ENCODE assay signal across 18 mouse cellular contexts in the genomic region with DNA sequence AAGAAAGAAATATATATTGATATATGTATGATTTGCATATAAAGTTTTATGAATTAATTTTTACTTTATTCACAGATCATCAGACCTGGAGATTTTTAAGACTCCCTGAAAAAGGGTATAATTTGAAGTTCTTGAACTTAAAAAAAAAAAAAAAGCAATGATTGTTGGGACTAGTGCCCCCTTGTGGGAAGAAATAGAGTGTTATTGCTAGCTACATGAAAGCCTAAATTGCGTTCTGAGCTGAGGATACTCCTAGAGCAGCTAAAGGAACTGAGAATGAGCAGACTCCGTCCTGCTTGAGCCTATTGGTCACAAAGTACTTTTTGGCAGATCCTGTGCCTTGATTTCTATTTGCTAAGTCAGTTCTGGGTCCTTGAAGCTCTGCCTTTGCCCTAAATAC. TPM values are rescaled to one million over a fixed set of nuclear protein-coding genes. Genes with fewer than 3 reads are reported as not detected.
DNase-seq lines count a peak whose midpoint lies in the region; ATAC-seq and TF ChIP-seq lines count a peak whose summit lies in the region.
"Not testable (repeated sequence)": the region's sequence is repeated elsewhere in the genome, so short reads cannot be mapped to it uniquely, and the experiment has no call there.
"Had no signal": no experiment of that assay in that cellular context is flagged by ENCODE, and none has a peak within 500 bp of the region (broad histone marks: within the 10 kb centered on the region; RNA-seq: fewer than 3 reads in every experiment).

No protein-coding gene starts in this region.

- H3K4me3 ChIP-seq in intestine, postnatal 0 days (ENCODE audit: low read depth, low read length); lung, postnatal 0 days (ENCODE audit: low read depth, low read length): not testable (repeated sequence)

- H3K4me2 ChIP-seq in intestine, postnatal 0 days (replicated peaks; ENCODE audit: low read depth); lung, postnatal 0 days (replicated peaks; ENCODE audit: low read depth, low read length): not testable (repeated sequence)

- 36% methylated on average over 2 of the region's 2 CpGs for WGBS in intestine, postnatal 0 days
- 23% methylated on average over 2 of the region's 2 CpGs for WGBS in lung, postnatal 0 days

- not testable (repeated sequence) for TF ChIP-seq EP300 in lung, postnatal 0 days (IDR thresholded peaks at IDR 0.05)

- H3K27ac ChIP-seq in intestine, postnatal 0 days (ENCODE audit: low read depth, low read length); lung, postnatal 0 days (ENCODE audit: low read length): not testable (repeated sequence)

- H3K9ac ChIP-seq in intestine, postnatal 0 days (ENCODE audit: low read depth, low read length); lung, postnatal 0 days (replicated peaks; ENCODE audit: low read depth): not testable (repeated sequence)

- H3K4me1 ChIP-seq in intestine, postnatal 0 days (replicated peaks; ENCODE audit: control insufficient read depth, insufficient read depth, low read length); lung, postnatal 0 days (ENCODE audit: insufficient read depth, low read depth, low read length): not testable (repeated sequence)

- not testable (repeated sequence) for H3K36me3 ChIP-seq in intestine, postnatal 0 days (ENCODE audit: control insufficient read depth, insufficient read depth); lung, postnatal 0 days (ENCODE audit: insufficient read depth, low read length); splenic B cell, adult 2 months (ENCODE audit: control insufficient read depth, insufficient read depth, low read length, poor library complexity, severe bottlenecking)

- DNase-seq in ES-CJ7 (ENCODE audit: low read depth, low spot score) (peak; percentile 47), WW6 (ENCODE audit: low read depth, low spot score) (peak; percentile 26)
- peak; percentile 31 for DNase-seq in embryo, embryonic 10 days (ENCODE audit: low spot score)
- peak; percentile 11 for DNase-seq in lung, postnatal 0 days (ENCODE audit: low spot score)
- DNase-seq in splenic B cell, adult 2 months (ENCODE audit: low read depth, low spot score): peak; percentile 15

- not testable (repeated sequence) for H3K9me3 ChIP-seq in intestine, postnatal 0 days (ENCODE audit: control insufficient read depth); lung, postnatal 0 days (ENCODE audit: low read length)

- peak; percentile 40; the same call in 1 of the 2 replicates for TF ChIP-seq CTCF in intestine, postnatal 0 days (IDR thresholded peaks at IDR 0.05; ENCODE audit: low read depth)
- TF ChIP-seq CTCF in lung, postnatal 0 days (IDR thresholded peaks at IDR 0.05): peak; percentile 44

- H3K27me3 ChIP-seq in intestine, postnatal 0 days (replicated peaks; ENCODE audit: control insufficient read depth, insufficient read depth, low read length); lung, postnatal 0 days (replicated peaks; ENCODE audit: insufficient read depth, low read length); splenic B cell, adult 2 months (ENCODE audit: control insufficient read depth, insufficient read depth, low read length, poor library complexity, severe bottlenecking): not testable (repeated sequence)

- peak; percentile 52; the same call in 1 of the 2 replicates for ATAC-seq in frontal cortex, adult (ENCODE audit: low TSS enrichment)
- ATAC-seq in intestine, postnatal 0 days; lung, postnatal 0 days: not testable (repeated sequence)

RNA-seq across cellular contexts. Expression of gene Olfr1380, which starts 18.4 kb away (rescaled TPM):
- polyA plus RNA-seq in intestine, postnatal 0 days (2015; fragmentation: Nextera tagmentation; extraction: Ambion mirVana): not detected in 2 replicates
- not detected in 2 replicates for polyA plus RNA-seq in lung, postnatal 0 days (2015; fragmentation: Nextera tagmentation; extraction: Ambion mirVana)
- polyA plus RNA-seq: embryonic facial prominence, embryonic 13.5 days; frontal cortex, adult 2 months; G1E; hindbrain, embryonic 13.5 days; intestine, embryonic 16.5 days; limb, embryonic 10.5 days; liver, embryonic 12.5 days; lung, embryonic 16.5 days; midbrain, embryonic 16.5 days; neural tube, embryonic 11.5 days; stomach, embryonic 15.5 days had no signal

RNA-seq across cellular contexts. Expression of gene Olfr1381, which starts 31.8 kb away (rescaled TPM):
- not detected in 2 replicates for polyA plus RNA-seq in intestine, postnatal 0 days (2015; fragmentation: Nextera tagmentation; extraction: Ambion mirVana)
- polyA plus RNA-seq in lung, postnatal 0 days (2015; fragmentation: Nextera tagmentation; extraction: Ambion mirVana): not detected in 2 replicates
- polyA plus RNA-seq: embryonic facial prominence, embryonic 13.5 days; G1E; hindbrain, embryonic 13.5 days; intestine, embryonic 16.5 days; limb, embryonic 10.5 days; liver, embryonic 12.5 days; lung, embryonic 16.5 days; midbrain, embryonic 16.5 days; neural tube, embryonic 11.5 days; stomach, embryonic 15.5 days had no signal

RNA-seq across cellular contexts. Expression of gene Flt4, which starts 34.0 kb away (rescaled TPM):
- polyA plus RNA-seq in intestine, postnatal 0 days (2015; fragmentation: Nextera tagmentation; extraction: Ambion mirVana): 3.9 and 4.0 TPM in 2 replicates
- 9.7 and 9.8 TPM in 2 replicates for polyA plus RNA-seq in lung, postnatal 0 days (2015; fragmentation: Nextera tagmentation; extraction: Ambion mirVana)

RNA-seq across cellular contexts. Expression of gene Olfr1382, which starts 47.0 kb away (rescaled TPM):
- polyA plus RNA-seq in intestine, postnatal 0 days (2015; fragmentation: Nextera tagmentation; extraction: Ambion mirVana): not detected in 2 replicates
- not detected in 2 replicates for polyA plus RNA-seq in lung, postnatal 0 days (2015; fragmentation: Nextera tagmentation; extraction: Ambion mirVana)
- polyA plus RNA-seq: embryonic facial prominence, embryonic 13.5 days; frontal cortex, adult 2 months; G1E; hindbrain, embryonic 13.5 days; intestine, embryonic 16.5 days; limb, embryonic 10.5 days; liver, embryonic 12.5 days; lung, embryonic 16.5 days; midbrain, embryonic 16.5 days; neural tube, embryonic 11.5 days; stomach, embryonic 15.5 days had no signal

RNA-seq across cellular contexts. Expression of gene Olfr1383, which starts 55.6 kb away (rescaled TPM):
- polyA plus RNA-seq in intestine, postnatal 0 days (2015; fragmentation: Nextera tagmentation; extraction: Ambion mirVana): not detected in 2 replicates
- not detected in 2 replicates for polyA plus RNA-seq in lung, postnatal 0 days (2015; fragmentation: Nextera tagmentation; extraction: Ambion mirVana)
- polyA plus RNA-seq: embryonic facial prominence, embryonic 13.5 days; frontal cortex, adult 2 months; G1E; hindbrain, embryonic 13.5 days; intestine, embryonic 16.5 days; limb, embryonic 10.5 days; liver, embryonic 12.5 days; lung, embryonic 16.5 days; midbrain, embryonic 16.5 days; neural tube, embryonic 11.5 days; stomach, embryonic 15.5 days had no signal
